Mouse (Mus musculus) C2C12 (cell line): ENCODE data around the gene Nek11. TPM values are rescaled to one million over a fixed set of nuclear protein-coding genes. Genes with fewer than 3 reads are reported as not detected.

Experiments
- H3K27me3 ChIP-seq: one replicate; pipeline ENCODE4 v1.6.1; 2011; ENCODE audit not compliant: control insufficient read depth, insufficient read depth, insufficient read length
- H3K36me3 ChIP-seq: one replicate; pipeline ENCODE4 v1.6.1; 2011; ENCODE audit not compliant: control insufficient read depth, insufficient read depth
- H3K4me3 ChIP-seq: one replicate; pipeline ENCODE4 v1.5.1; 2011; ENCODE audit warnings: mild to moderate bottlenecking, control low read depth; ENCODE audit not compliant: poor library complexity, insufficient read depth, severe bottlenecking
- H3K79me2 ChIP-seq: one replicate; pipeline ENCODE4 v1.6.1; 2011; ENCODE audit not compliant: control insufficient read depth, insufficient read depth
- H3K79me3 ChIP-seq: one replicate; pipeline ENCODE4 v1.6.1; 2011; ENCODE audit warnings: low read depth, control low read depth
- H3ac ChIP-seq: one replicate; pipeline ENCODE3; 2011; ENCODE audit warnings: low read depth; ENCODE audit not compliant: control insufficient read depth, insufficient read length
- CEBPB ChIP-seq: IDR thresholded peaks from one replicate; pipeline ENCODE4 v1.6.1; 2011; ENCODE audit warnings: low read depth, mild to moderate bottlenecking, control low read depth, moderate library complexity
- CTCF ChIP-seq: IDR thresholded peaks from one replicate; pipeline ENCODE4 v1.5.1; 2011; ENCODE audit not compliant: control insufficient read depth, insufficient read depth, insufficient read length
- FOSL1 ChIP-seq: IDR thresholded peaks from one replicate; pipeline ENCODE4 v1.8.0; 2011; ENCODE audit warnings: mild to moderate bottlenecking, low read length; ENCODE audit not compliant: poor library complexity, insufficient read depth, severe bottlenecking
- MAX ChIP-seq: IDR thresholded peaks from one replicate; pipeline ENCODE4 v1.6.1; 2011; ENCODE audit warnings: mild to moderate bottlenecking, control low read depth
- MYOD1 ChIP-seq: IDR thresholded peaks from one replicate; pipeline ENCODE4 v1.6.1; 2011; ENCODE audit warnings: low read depth; ENCODE audit not compliant: control insufficient read depth, insufficient read length
- MYOG ChIP-seq: IDR thresholded peaks from one replicate; pipeline ENCODE4 v1.6.1; 2011; ENCODE audit not compliant: control insufficient read depth, insufficient read length; ENCODE audit errors: extremely low read depth
- USF1 ChIP-seq: IDR thresholded peaks from one replicate; pipeline ENCODE4 v1.6.1; 2011; ENCODE audit warnings: low read depth, mild to moderate bottlenecking, control low read depth, moderate library complexity
- long read RNA-seq, 2 experiments: library from polyadenylated mRNA; unstranded; transcript quantifications; one replicate each; pipeline ENCODE4 v2.0.0; 2019 to 2020
- polyA plus RNA-seq: library from polyadenylated mRNA; unstranded; fragments of >200 nt; fragmentation: generic; extraction: Trizol; gene quantifications from one replicate; pipeline ENCODE4 v1.2.1, GENCODE M21; 2012; ENCODE audit warnings: missing spikeins

The Nek11 gene
- polyA plus RNA-seq = 0.05 TPM
- long read RNA-seq, experiment 1 = 0 reads
- long read RNA-seq, experiment 2 = 0 reads

GRCm38 (mm10) chr9:105395218-105395627, at the start of gene Nek11, which contains the start of gene Aste1:
TSS of gene Nek11 (minus strand) at chr9:105395524.
TSS of gene Aste1 (plus strand) at chr9:105395392.
- H3ac ChIP-seq = peak within 1 kb of the TSS; percentile 60
- peaks cover 20% of the 10 kb centered on the region for H3K36me3 ChIP-seq
- H3K27me3 ChIP-seq = no peaks in the 10 kb centered on the region
- peak within 1 kb of the TSS; percentile 46 for H3K4me3 ChIP-seq
- H3K79me3 ChIP-seq = peaks cover 16% of the 10 kb centered on the region
- TF ChIP-seq USF1 = no peak
- no peak for TF ChIP-seq MYOG
- TF ChIP-seq CEBPB = no peak
- TF ChIP-seq FOSL1 = no peak
- TF ChIP-seq CTCF = no peak
- TF ChIP-seq MYOD1 = no peak
- TF ChIP-seq MAX = no peak
- peaks cover 45% of the 10 kb centered on the region for H3K79me2 ChIP-seq

- TF ChIP-seq USF1 (no peak), CTCF (no peak), MAX (no peak), MYOG (no peak), CEBPB (no peak), MYOD1 (no peak), FOSL1 (no peak)
- Histone ChIP-seq H3K4me3 (no peak overlapping the region), H3K79me2 (no peaks in the 10 kb centered on the region), H3ac (no peak overlapping the region), H3K27me3 (no peaks in the 10 kb centered on the region), H3K79me3 (no peaks in the 10 kb centered on the region), H3K36me3 (peaks cover 22% of the 10 kb centered on the region)
These were observed 13.2 kb upstream of the Nek11 start for GRCm38 (mm10) chr9:105408549-105408948.

GRCm38 (mm10) chr9:105394720-105395119, 604 bp downstream of the Nek11 start:
- peaks cover 15% of the 10 kb centered on the region for H3K36me3 ChIP-seq
- TF ChIP-seq CEBPB = no peak
- no peak for TF ChIP-seq CTCF
- no peak for TF ChIP-seq MYOD1
- TF ChIP-seq MAX = no peak
- TF ChIP-seq MYOG = no peak
- no peak for TF ChIP-seq USF1
- no peak for TF ChIP-seq FOSL1
- no peaks in the 10 kb centered on the region for H3K27me3 ChIP-seq

GRCm38 (mm10) chr9:105390616-105391015, 4.7 kb downstream of the Nek11 start:
- Histone ChIP-seq H3K4me3 (no peak overlapping the region), H3K27me3 (no peaks in the 10 kb centered on the region), H3K36me3 (no peaks in the 10 kb centered on the region), H3K79me3 (no peaks in the 10 kb centered on the region), H3ac (no peak overlapping the region), H3K79me2 (no peaks in the 10 kb centered on the region)
- no peak for TF ChIP-seq MYOD1
- no peak for TF ChIP-seq FOSL1
- no peak for TF ChIP-seq CEBPB
- no peak for TF ChIP-seq MYOG
- no peak for TF ChIP-seq CTCF
- no peak for TF ChIP-seq USF1
- no peak for TF ChIP-seq MAX

More at GRCm38 (mm10) chr9:105394720-105395119, 604 bp downstream of the Nek11 start:
- H3K4me3 ChIP-seq = peak overlapping the region; percentile 46
- peaks cover 13% of the 10 kb centered on the region for H3K79me3 ChIP-seq
- no peak overlapping the region for H3ac ChIP-seq
- peaks cover 40% of the 10 kb centered on the region for H3K79me2 ChIP-seq

- Histone ChIP-seq H3K79me3 (no peaks in the 10 kb centered on the region), H3ac (no peak overlapping the region), H3K27me3 (no peaks in the 10 kb centered on the region), H3K36me3 (no peaks in the 10 kb centered on the region), H3K4me3 (no peak overlapping the region), H3K79me2 (no peaks in the 10 kb centered on the region)
- TF ChIP-seq USF1 (no peak), MAX (no peak), CEBPB (no peak), CTCF (no peak), MYOG (no peak), FOSL1 (no peak), MYOD1 (no peak)
These were observed 6.0 kb downstream of the Nek11 start for GRCm38 (mm10) chr9:105389289-105389688.

- no peak for TF ChIP-seq FOSL1
- no peak for TF ChIP-seq USF1
- TF ChIP-seq MAX = no peak
- no peak for TF ChIP-seq CTCF
- no peak for TF ChIP-seq MYOD1
- TF ChIP-seq CEBPB = no peak
- no peak for TF ChIP-seq MYOG
- no peak overlapping the region for H3K4me3 ChIP-seq
- H3K36me3 ChIP-seq = no peaks in the 10 kb centered on the region
- no peak overlapping the region for H3ac ChIP-seq
- H3K79me3 ChIP-seq = no peaks in the 10 kb centered on the region
- no peaks in the 10 kb centered on the region for H3K79me2 ChIP-seq
- H3K27me3 ChIP-seq = no peaks in the 10 kb centered on the region
These were observed 7.9 kb downstream of the Nek11 start for GRCm38 (mm10) chr9:105387403-105387802.
